Mouse (Mus musculus): ENCODE results near the gene Olfr1347.
"Not testable (repeated sequence)": the region's sequence is repeated elsewhere in the genome, so short reads cannot be mapped to it uniquely, and the experiment has no call there.

Olfr1347 gene

GRCm38 (mm10) chr7:6499655-6500054, at the start of gene Olfr1347:
TSS of gene Olfr1347 (minus strand) at chr7:6499755.
- no peak for DNase-seq (ENCODE audit: low spot score in 2 of 2)

GRCm38 (mm10) chr7:6526141-6526540, 26.6 kb upstream of the Olfr1347 start:
- DNase-seq (ENCODE audit: low spot score in 2 of 2) = no peak

GRCm38 (mm10) chr7:6525001-6525400, 25.4 kb upstream of the Olfr1347 start:
- no peak for DNase-seq (ENCODE audit: low spot score in 2 of 2)

GRCm38 (mm10) chr7:6522850-6523249, 23.3 kb upstream of the Olfr1347 start, which contains the start of gene Olfr1349:
TSS of gene Olfr1349 (minus strand) at chr7:6522950.
- no peak for DNase-seq (ENCODE audit: low spot score in 2 of 2)

DNA sequence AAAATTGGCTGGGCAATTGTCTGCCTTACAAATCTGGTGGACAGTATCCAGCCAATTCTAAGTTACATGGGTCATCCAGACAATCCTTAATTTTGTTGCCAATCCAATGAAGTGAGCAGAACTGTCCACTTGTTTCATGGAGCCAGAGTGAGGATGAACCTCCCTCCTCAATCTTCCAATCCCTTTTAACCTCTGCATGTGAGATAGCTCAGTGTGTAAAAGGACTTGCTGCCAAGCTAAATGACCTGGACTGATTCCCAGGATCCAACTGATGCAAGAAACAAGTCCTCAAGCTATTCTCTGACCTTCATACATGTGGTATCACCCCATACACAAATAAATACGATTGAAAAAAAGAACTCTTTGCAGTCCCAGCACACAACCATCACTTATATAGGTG, 22.1 kb upstream of the Olfr1347 start:
- no peak for DNase-seq (ENCODE audit: low spot score in 2 of 2)

GRCm38 (mm10) chr7:6508648-6509047, 9.1 kb upstream of the Olfr1347 start, which contains the start of gene Olfr1348:
TSS of gene Olfr1348 (minus strand) at chr7:6508748.
- DNase-seq (ENCODE audit: low spot score in 2 of 2) = no peak

- DNase-seq (ENCODE audit: low spot score in 2 of 2) = no peak
Observed at GRCm38 (mm10) chr7:6486841-6487240, 12.7 kb downstream of the Olfr1347 start, which contains the start of gene Olfr5. TSS of gene Olfr5 (minus strand) at chr7:6486941.

DNA sequence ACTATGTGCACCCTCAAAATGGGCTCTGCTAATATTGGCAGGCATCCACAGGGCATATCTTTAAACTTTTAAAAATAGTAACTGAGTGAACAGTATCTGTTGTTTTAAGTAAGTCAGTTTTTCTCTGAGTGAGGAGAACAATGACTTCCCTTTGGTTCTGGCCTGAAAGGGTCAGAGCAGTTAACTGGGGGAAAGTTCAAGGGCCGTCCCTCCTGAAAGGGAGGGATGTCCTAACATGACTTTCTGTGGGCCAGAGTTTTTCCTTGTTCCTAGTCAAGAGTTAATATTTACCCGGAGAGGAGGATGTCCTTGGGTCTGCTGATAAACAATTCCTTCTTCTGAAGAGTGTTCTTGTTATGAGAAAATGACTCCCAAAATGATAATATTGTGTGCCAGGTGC, 21.9 kb downstream of the Olfr1347 start:
- DNase-seq (ENCODE audit: low spot score in 2 of 2) = not testable (repeated sequence)

DNA sequence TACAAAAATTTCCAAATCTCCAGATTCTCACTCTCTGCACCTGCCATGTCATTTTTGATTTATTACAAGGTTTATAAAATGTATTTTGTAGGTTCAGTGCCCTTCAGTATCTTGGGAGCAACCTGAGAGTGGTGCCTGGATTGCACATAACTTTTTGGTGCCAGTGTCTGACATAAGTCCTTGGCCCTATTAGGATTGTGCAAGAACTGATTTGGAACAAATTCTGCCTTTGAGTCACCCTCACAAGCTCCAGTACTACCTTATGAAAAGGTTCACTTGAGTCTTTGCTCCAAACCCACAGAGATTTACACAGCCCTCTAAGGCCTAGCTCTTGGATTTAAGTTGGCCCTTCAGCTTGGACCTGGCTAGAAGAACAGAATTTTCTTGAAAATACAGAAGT, 32.6 kb downstream of the Olfr1347 start, which contains the start of gene Olfr1346:
Gene Olfr1346 (plus strand): TSS at position 151 of the 400 bp plus-strand sequence.
- no peak for DNase-seq (ENCODE audit: low spot score in 2 of 2)

- no peak for DNase-seq (ENCODE audit: low spot score in 2 of 2)
Observed at GRCm38 (mm10) chr7:6456399-6456798, 43.2 kb downstream of the Olfr1347 start.

DNA sequence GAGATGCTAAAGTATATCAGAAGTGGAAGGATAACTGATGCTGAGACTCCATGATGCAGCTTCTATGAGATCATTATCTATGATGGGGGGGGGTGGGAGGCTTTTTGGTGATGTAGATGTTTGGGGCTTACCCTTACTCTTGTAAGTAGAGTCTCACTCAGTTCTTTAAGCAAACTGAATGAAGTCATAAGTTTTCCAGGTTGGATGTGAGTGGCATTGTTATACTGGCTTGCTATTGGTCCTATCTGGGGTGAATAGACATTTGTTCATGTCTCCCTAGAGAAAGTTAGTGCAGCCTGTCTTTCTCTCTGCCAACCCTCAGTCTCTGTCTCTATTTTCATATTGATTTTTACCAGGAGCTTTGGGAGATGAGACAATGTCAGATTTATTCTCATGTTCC, 43.7 kb downstream of the Olfr1347 start, which contains the start of gene Olfr1336:
Gene Olfr1336 (plus strand): TSS at position 301 of the 400 bp plus-strand sequence.
- no peak for DNase-seq (ENCODE audit: low spot score in 2 of 2)

DNA sequence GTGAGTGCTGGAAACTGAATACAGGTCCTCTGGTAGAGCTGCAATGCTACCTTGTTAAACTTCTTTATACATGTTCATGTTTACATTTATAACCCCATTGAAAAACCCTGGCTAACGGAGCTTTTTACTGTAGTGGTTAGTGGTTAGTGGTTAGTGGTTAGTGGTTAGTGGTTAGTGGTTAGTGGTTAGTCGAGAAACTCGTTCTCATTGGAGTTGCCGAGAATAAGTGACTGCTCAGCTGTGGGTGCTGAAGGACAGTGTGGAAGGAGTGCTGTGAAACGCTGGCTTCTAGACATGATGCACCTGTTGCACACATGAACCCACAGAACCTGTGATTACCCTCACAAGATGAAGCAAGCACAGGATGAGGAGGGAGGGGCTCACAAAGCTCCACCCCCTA, 51.8 kb downstream of the Olfr1347 start:
- no peak for DNase-seq (ENCODE audit: low spot score in 2 of 2)

DNA sequence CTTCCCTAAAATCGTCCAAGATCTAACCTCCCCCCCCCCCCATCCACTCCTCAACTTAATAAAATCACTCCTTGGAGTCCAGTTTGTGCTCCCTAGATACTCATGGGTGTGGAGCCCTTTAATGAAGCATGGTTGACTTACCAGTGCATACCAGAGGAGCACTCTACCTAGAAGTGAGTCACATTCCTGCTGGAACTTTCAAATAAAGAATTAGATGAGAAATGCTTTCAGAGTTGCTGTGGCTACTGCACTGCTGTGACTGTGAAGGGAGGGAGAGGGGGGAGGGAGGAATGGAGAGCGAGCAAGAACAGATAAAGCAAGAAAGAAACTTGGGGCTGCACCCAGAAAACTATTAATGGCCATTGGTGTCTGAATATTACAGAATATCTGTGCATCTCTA, 58.4 kb downstream of the Olfr1347 start:
- no peak for DNase-seq (ENCODE audit: low spot score in 2 of 2)

DNA sequence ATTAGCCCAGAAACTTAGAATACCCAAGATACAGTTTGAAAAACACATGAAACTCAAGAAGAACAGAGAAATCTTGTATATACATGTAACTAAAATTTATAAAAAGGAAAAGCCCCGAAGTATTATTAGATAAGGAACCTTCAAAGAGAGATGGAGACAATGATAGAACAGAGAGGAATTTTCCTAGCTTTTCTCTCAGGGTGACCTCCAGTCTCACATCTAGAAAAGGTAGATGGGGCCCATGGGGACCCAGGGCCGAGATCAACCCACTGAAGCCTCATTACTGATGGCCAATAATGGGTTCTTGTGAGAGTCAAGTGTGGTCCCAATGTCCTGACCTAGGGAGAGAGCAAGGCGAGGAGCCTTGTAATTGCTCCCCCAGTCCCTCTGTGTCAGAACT, 61.2 kb downstream of the Olfr1347 start, which contains the start of gene Olfr1344:
Gene Olfr1344 (plus strand): TSS at position 301 of the 400 bp plus-strand sequence.
- no peak for DNase-seq (ENCODE audit: low spot score in 2 of 2)

All from right cerebral cortex, postnatal 36 days (tissue).